Mouse (Mus musculus) heart, adult 10 weeks (tissue): ENCODE results near the gene Olfr1241. TPM values are rescaled to one million over a fixed set of nuclear protein-coding genes. Genes with fewer than 3 reads are reported as not detected.

ENCODE experiments used
- polyA plus RNA-seq: library from polyadenylated mRNA; stranded (reverse); fragments of 350-450 nt; fragmentation: Illumina TruSeq; extraction: RNeasy Lipid Tissue Mini Kit (QIAGEN cat#74804); gene quantifications from one replicate; pipeline ENCODE4 v1.2.3, GENCODE M21; 2014; ENCODE audit warnings: low read depth, low replicate concordance

Olfr1241 gene
- not detected for polyA plus RNA-seq

GRCm38 (mm10) chr2:89487026-89487425 lies at the start of gene Olfr1241:
Gene Olfr1241, minus strand, starts transcription at chr2:89487126.

DNA sequence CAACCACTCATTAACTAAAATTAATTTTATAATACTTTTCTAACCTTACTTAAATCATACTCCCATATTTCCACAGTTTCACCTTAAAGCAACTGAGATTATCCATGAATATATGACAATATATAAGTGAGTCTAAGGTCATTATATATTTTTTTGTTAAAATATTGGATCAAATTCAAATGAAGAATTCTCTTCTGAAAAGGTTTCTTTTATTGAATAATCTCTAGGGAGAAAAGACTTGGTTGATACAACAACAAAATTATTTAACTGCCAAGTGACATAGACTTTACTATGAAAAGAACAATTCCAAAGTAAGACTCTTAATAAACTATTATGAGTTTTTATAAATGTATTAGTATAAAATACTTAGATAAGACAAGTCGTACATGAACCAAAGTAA lies 44.5 kb upstream of the Olfr1241 start, which contains the start of gene Olfr1243:
Gene Olfr1243, minus strand, starts transcription at position 101 of the 400 bp plus-strand sequence.

DNA sequence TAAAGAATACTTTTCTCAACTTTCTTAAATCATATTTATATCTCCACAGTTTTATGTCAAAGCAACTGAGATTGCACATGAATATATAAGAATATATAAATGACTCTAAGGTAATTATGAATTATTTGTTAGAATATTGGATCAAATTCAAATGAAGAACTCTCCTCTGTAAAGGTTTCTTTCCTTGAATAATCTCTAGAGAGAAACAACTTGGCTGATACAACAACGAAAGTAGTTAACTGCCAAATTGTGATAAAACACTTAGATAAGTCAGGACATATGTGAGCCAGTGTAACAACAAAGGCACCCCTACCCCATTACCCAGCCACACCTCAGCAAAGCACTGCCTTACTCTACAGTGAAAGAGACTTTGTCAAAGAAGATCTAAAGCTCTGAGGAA lies 11.3 kb upstream of the Olfr1241 start, which contains the start of gene Olfr1242:
Gene Olfr1242, minus strand, starts transcription at position 101 of the 400 bp plus-strand sequence.

DNA sequence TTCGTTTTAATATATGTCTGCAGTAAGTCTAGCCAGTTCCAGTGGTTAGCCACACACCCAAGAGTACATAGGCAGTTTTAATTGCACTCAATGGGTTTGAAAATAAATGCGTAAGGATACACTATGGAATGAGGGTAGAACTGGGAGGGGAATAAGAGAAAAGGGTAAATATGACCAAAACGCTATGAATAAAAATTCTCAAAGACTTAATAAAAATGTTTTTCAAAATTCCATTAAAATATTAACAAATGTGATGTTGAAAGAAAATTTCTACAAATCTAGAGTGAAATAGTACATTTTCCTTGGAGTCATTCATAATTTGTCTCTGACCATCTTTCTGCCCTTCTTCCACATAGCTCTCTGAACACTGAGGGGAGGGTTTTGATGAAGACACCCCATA lies 44.0 kb downstream of the Olfr1241 start, which contains the start of gene Olfr1240:
Gene Olfr1240, minus strand, starts transcription at position 101 of the 400 bp plus-strand sequence.

Other genes starting within 250 kb of the Olfr1241 start
- gene Olfr1228, start 233.1 kb downstream of the Olfr1241 start, polyA plus RNA-seq: not detected
- not detected for gene Olfr1229, start 199.1 kb downstream of the Olfr1241 start, polyA plus RNA-seq
- gene Olfr1230, start 189.9 kb downstream of the Olfr1241 start, polyA plus RNA-seq: not detected
- gene Olfr1231, start 180.1 kb downstream of the Olfr1241 start, polyA plus RNA-seq: not detected
- not detected for gene Olfr1232, start 157.5 kb downstream of the Olfr1241 start, polyA plus RNA-seq
- gene Olfr1233, start 144.7 kb downstream of the Olfr1241 start, polyA plus RNA-seq: not detected
- gene Olfr1234, start 122.3 kb downstream of the Olfr1241 start, polyA plus RNA-seq: not detected
- gene Olfr1238, start 77.5 kb downstream of the Olfr1241 start, polyA plus RNA-seq: not detected
- not detected for gene Olfr1239, start 66.7 kb downstream of the Olfr1241 start, polyA plus RNA-seq
- gene Olfr1240, start 44.1 kb downstream of the Olfr1241 start, polyA plus RNA-seq: not detected
- gene Olfr1242, start 11.2 kb upstream of the Olfr1241 start, polyA plus RNA-seq: not detected
- not detected for gene Olfr1243, start 44.4 kb upstream of the Olfr1241 start, polyA plus RNA-seq
- not detected for gene Olfr1245, start 91.3 kb upstream of the Olfr1241 start, polyA plus RNA-seq
- not detected for gene Olfr1246, start 106.0 kb upstream of the Olfr1241 start, polyA plus RNA-seq
- not detected for gene Olfr1247, start 127.0 kb upstream of the Olfr1241 start, polyA plus RNA-seq
- not detected for gene Olfr1248, start 131.1 kb upstream of the Olfr1241 start, polyA plus RNA-seq
- not detected for gene Olfr1249, start 147.9 kb upstream of the Olfr1241 start, polyA plus RNA-seq
- gene Olfr1250, start 174.3 kb upstream of the Olfr1241 start, polyA plus RNA-seq: not detected
- not detected for gene Olfr1251, start 184.8 kb upstream of the Olfr1241 start, polyA plus RNA-seq
- not detected for gene Olfr1252, start 237.9 kb upstream of the Olfr1241 start, polyA plus RNA-seq